Mouse (Mus musculus) forebrain, embryonic 16.5 days (tissue): ENCODE data around the gene Sirt5. TPM values are rescaled to one million over a fixed set of nuclear protein-coding genes. Genes with fewer than 3 reads are reported as not detected.

Source experiments
- ATAC-seq: fragments of 200-750 bp; cut with Nextera tagmentation; 2 replicates; pipeline ENCODE4 v1.8.0; 2017; ENCODE audit warnings: mild to moderate bottlenecking, moderate library complexity
- H3K27ac ChIP-seq: fragments of 300-500 bp; sonication (generic); 2 replicates; pipeline ENCODE4 v1.5.1; 2014; ENCODE audit warnings: low read length, control low read depth
- H3K27me3 ChIP-seq: fragments of 300-500 bp; sonication (generic); replicated peaks from 2 replicates; pipeline ENCODE4 v1.6.1; 2014; ENCODE audit warnings: low read length; ENCODE audit not compliant: control insufficient read depth, insufficient read depth
- H3K36me3 ChIP-seq: fragments of 300-500 bp; sonication (generic); 2 replicates; pipeline ENCODE4 v1.6.1; 2014; ENCODE audit not compliant: control insufficient read depth, insufficient read depth
- H3K4me1 ChIP-seq: fragments of 300-500 bp; sonication (generic); replicated peaks from 2 replicates; pipeline ENCODE4 v1.6.1; 2014; ENCODE audit warnings: low read length; ENCODE audit not compliant: control insufficient read depth, insufficient read depth
- H3K4me2 ChIP-seq: fragments of 300-500 bp; sonication (generic); 2 replicates; pipeline ENCODE4 v1.6.1; 2014; ENCODE audit warnings: mild to moderate bottlenecking, low read length, control low read depth
- H3K4me3 ChIP-seq: fragments of 300-500 bp; sonication (generic); replicated peaks from 2 replicates; pipeline ENCODE4 v1.5.1; 2014; ENCODE audit warnings: mild to moderate bottlenecking, low read length, control low read depth
- H3K9ac ChIP-seq: fragments of 300-500 bp; sonication (generic); replicated peaks from 2 replicates; pipeline ENCODE4 v1.6.1; 2014; ENCODE audit warnings: low read depth, low read length, control low read depth
- H3K9me3 ChIP-seq: fragments of 300-500 bp; sonication (generic); 2 replicates; pipeline ENCODE4 v1.6.1; 2016; ENCODE audit warnings: low read length; ENCODE audit not compliant: control insufficient read depth
- WGBS: fragments of 180-500 bp; shearing (Covaris S2); extraction: QIAGEN DNeasy Blood & Tissue Kit; methylation state at CpG from one replicate; pipeline ENCODE4 v1.1.7; 2014; 5-methylcytosine and 5-hydroxymethylcytosine counted together
- polyA plus RNA-seq: library from polyadenylated mRNA; unstranded; fragments of >200 nt; fragmentation: Nextera tagmentation; extraction: Ambion mirVana; gene quantifications from 2 replicates; pipeline ENCODE4 v1.2.1, GENCODE M21; 2015

Gene Sirt5
- polyA plus RNA-seq, 1 experiment from 2014 or later, result 38.7 TPM

GRCm38 (mm10) chr13:43338632-43339031 lies 26.7 kb upstream of the Sirt5 start:
- no peaks in the 10 kb centered on the region for H3K27me3 ChIP-seq
- H3K36me3 ChIP-seq, result no peaks in the 10 kb centered on the region
- no peak for ATAC-seq
- H3K27ac ChIP-seq, result no peak overlapping the region
- H3K4me1 ChIP-seq, result no peaks in the 10 kb centered on the region
- no peak overlapping the region for H3K9ac ChIP-seq
- H3K4me2 ChIP-seq, result no peak overlapping the region
- 39% methylated on average over 4 of the region's 4 CpGs for WGBS
- no peak overlapping the region for H3K4me3 ChIP-seq
- no peaks in the 10 kb centered on the region for H3K9me3 ChIP-seq

DNA sequence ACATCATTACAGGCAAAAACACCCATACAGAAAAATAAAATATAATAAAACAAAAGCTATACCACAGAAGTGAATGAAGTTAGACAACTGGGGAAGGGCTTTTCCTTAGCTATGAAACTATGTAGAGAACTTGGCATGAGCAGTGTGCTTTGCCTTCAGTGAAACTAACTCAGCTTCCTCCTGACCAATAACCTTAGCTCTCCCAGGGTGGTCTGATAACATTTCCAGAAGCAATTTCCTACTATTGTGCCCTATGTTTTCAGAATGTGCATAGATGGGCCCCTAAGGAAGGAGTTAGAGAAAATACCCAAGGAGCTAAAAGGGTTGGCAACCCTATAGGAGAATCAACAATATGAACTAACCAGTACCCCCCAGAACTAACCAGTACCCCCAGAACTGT lies 18.5 kb upstream of the Sirt5 start:
- Histone ChIP-seq H3K4me1 (no peaks in the 10 kb centered on the region), H3K4me3 (no peak overlapping the region), H3K4me2 (no peak overlapping the region), H3K9me3 (no peaks in the 10 kb centered on the region), H3K27ac (no peak overlapping the region), H3K9ac (no peak overlapping the region), H3K27me3 (no peaks in the 10 kb centered on the region), H3K36me3 (no peaks in the 10 kb centered on the region)
- ATAC-seq, result no peak

- 87% methylated on average over 8 of the region's 8 CpGs for WGBS
- no peaks in the 10 kb centered on the region for H3K9me3 ChIP-seq
Observed at GRCm38 (mm10) chr13:43349376-43349775, 15.9 kb upstream of the Sirt5 start.

DNA sequence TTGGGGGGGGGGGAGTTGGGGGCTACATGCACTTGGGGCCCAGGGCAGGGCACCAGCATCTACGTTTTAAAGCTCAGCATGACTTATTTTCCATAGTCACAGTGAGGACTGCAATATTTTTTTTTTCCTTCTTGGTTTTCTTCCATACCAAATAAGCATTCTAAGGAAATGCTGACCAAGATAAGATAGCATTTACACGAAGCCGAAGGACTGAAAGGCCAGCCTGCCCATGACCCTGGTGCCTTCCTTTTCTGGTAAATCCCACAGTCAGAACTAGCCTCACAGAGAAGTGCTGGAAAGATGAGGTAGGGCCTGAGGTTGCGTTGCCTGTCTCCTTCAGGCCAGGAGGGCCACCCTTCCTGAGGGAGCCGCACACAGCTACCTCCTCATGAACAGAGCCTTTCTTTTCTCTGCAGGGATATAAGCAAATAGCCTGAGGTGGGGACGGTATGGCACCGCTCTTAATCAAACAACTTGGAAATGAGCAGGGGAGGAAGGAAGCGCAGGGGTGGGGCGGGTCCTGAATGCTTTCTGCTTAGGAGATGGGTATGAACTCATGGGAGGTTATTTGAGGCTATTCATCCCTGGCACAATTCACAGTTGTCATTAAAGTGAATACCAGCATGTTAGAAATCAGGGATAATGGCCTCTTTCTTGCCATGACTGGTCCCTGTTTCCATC lies 14.7 kb upstream of the Sirt5 start:
- Histone ChIP-seq H3K27ac (no peak overlapping the region), H3K9me3 (no peaks in the 10 kb centered on the region), H3K4me1 (no peaks in the 10 kb centered on the region), H3K4me2 (no peak overlapping the region), H3K4me3 (no peak overlapping the region), H3K27me3 (no peaks in the 10 kb centered on the region), H3K36me3 (no peaks in the 10 kb centered on the region), H3K9ac (no peak overlapping the region)
- 81% methylated on average over 9 of the region's 9 CpGs for WGBS
- no peak for ATAC-seq

More at GRCm38 (mm10) chr13:43349376-43349775, 15.9 kb upstream of the Sirt5 start:
- no peak overlapping the region for H3K27ac ChIP-seq
- no peaks in the 10 kb centered on the region for H3K36me3 ChIP-seq
- H3K4me3 ChIP-seq, result no peak overlapping the region
- no peaks in the 10 kb centered on the region for H3K27me3 ChIP-seq
- H3K9ac ChIP-seq, result no peak overlapping the region
- H3K4me2 ChIP-seq, result no peak overlapping the region
- no peaks in the 10 kb centered on the region for H3K4me1 ChIP-seq
- no peak for ATAC-seq

GRCm38 (mm10) chr13:43353356-43353755 lies 11.9 kb upstream of the Sirt5 start:
- Histone ChIP-seq H3K27ac (no peak overlapping the region), H3K27me3 (no peaks in the 10 kb centered on the region), H3K9ac (no peak overlapping the region), H3K4me3 (no peak overlapping the region), H3K4me1 (no peaks in the 10 kb centered on the region), H3K4me2 (no peak overlapping the region), H3K9me3 (no peaks in the 10 kb centered on the region), H3K36me3 (no peaks in the 10 kb centered on the region)
- 50% methylated on average over 4 of the region's 4 CpGs for WGBS
- no peak for ATAC-seq

DNA sequence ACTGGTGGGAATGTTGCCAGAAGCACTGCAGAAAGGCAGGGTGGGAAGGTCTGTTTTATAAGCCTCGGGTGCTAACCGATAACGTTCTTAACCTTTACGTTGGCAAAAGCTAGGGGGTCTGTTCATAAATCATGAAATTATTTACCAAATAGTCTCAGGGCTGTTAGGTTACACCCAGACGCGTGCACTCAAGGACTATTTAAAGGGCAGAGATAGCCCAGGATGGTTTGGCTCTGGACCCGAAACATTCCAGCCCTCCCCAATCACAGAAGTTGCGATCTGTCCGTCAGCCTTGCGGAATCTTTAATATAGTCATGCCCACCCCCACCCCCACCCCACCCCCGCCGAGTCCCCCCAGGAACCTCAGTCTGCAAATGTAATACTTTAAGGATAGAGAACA lies 10.9 kb upstream of the Sirt5 start:
- no peaks in the 10 kb centered on the region for H3K27me3 ChIP-seq
- no peak overlapping the region for H3K4me3 ChIP-seq
- H3K9me3 ChIP-seq, result no peaks in the 10 kb centered on the region
- H3K4me2 ChIP-seq, result no peak overlapping the region
- no peak for ATAC-seq
- no peak overlapping the region for H3K9ac ChIP-seq
- WGBS, result 85% methylated on average over 12 of the region's 12 CpGs
- H3K27ac ChIP-seq, result no peak overlapping the region
- no peaks in the 10 kb centered on the region for H3K36me3 ChIP-seq
- no peaks in the 10 kb centered on the region for H3K4me1 ChIP-seq

- no peaks in the 10 kb centered on the region for H3K4me1 ChIP-seq
Observed at GRCm38 (mm10) chr13:43356346-43357125, 8.8 kb upstream of the Sirt5 start.

GRCm38 (mm10) chr13:43360534-43360933 lies 4.8 kb upstream of the Sirt5 start:
- H3K4me1 ChIP-seq, result 0 out of 2 replicates have a peak, but pooled peaks cover 4% of the 10 kb centered on the region
- H3K4me3 ChIP-seq, result no peak overlapping the region
- H3K36me3 ChIP-seq, result no peaks in the 10 kb centered on the region
- WGBS, result 69% methylated on average over 6 of the region's 6 CpGs
- H3K9ac ChIP-seq, result no peak overlapping the region
- no peaks in the 10 kb centered on the region for H3K9me3 ChIP-seq
- H3K4me2 ChIP-seq, result no peak overlapping the region
- ATAC-seq, result no peak
- H3K27me3 ChIP-seq, result no peaks in the 10 kb centered on the region
- no peak overlapping the region for H3K27ac ChIP-seq

More at GRCm38 (mm10) chr13:43356346-43357125, 8.8 kb upstream of the Sirt5 start:
- H3K4me2 ChIP-seq, result no peak overlapping the region
- WGBS, result 90% methylated on average over 14 of the region's 14 CpGs
- H3K27me3 ChIP-seq, result no peaks in the 10 kb centered on the region
- no peak for ATAC-seq
- H3K4me3 ChIP-seq, result no peak overlapping the region
- no peak overlapping the region for H3K27ac ChIP-seq
- H3K36me3 ChIP-seq, result no peaks in the 10 kb centered on the region
- H3K9me3 ChIP-seq, result no peaks in the 10 kb centered on the region
- no peak overlapping the region for H3K9ac ChIP-seq

- Histone ChIP-seq H3K4me2 (no peak overlapping the region), H3K4me3 (no peak overlapping the region), H3K27me3 (no peaks in the 10 kb centered on the region), H3K27ac (no peak overlapping the region), H3K9ac (no peak overlapping the region), H3K9me3 (no peaks in the 10 kb centered on the region), H3K36me3 (no peaks in the 10 kb centered on the region), H3K4me1 (peaks cover 9% of the 10 kb centered on the region)
- WGBS, result 71% methylated on average over 9 of the region's 9 CpGs
- ATAC-seq, result no peak
Observed at GRCm38 (mm10) chr13:43362353-43362752, 2.9 kb upstream of the Sirt5 start.
